Mouse (Mus musculus) heart, adult 2 months (tissue): Measurements from ENCODE around the gene Grhl3.

Experiments
- CTCF ChIP-seq: fragments of 200-600 bp; IDR thresholded peaks from 2 replicates; pipeline ENCODE4 v1.8.1; 2022; ENCODE audit warnings: antibody characterized with exemption, mild to moderate bottlenecking, moderate library complexity
- POLR2A ChIP-seq: fragments of 200-500 bp; IDR thresholded peaks from 2 replicates; pipeline ENCODE4 v1.6.1; 2011; ENCODE audit warnings: mild to moderate bottlenecking, low read depth, low read length, control low read depth; ENCODE audit not compliant: insufficient read depth

DNA sequence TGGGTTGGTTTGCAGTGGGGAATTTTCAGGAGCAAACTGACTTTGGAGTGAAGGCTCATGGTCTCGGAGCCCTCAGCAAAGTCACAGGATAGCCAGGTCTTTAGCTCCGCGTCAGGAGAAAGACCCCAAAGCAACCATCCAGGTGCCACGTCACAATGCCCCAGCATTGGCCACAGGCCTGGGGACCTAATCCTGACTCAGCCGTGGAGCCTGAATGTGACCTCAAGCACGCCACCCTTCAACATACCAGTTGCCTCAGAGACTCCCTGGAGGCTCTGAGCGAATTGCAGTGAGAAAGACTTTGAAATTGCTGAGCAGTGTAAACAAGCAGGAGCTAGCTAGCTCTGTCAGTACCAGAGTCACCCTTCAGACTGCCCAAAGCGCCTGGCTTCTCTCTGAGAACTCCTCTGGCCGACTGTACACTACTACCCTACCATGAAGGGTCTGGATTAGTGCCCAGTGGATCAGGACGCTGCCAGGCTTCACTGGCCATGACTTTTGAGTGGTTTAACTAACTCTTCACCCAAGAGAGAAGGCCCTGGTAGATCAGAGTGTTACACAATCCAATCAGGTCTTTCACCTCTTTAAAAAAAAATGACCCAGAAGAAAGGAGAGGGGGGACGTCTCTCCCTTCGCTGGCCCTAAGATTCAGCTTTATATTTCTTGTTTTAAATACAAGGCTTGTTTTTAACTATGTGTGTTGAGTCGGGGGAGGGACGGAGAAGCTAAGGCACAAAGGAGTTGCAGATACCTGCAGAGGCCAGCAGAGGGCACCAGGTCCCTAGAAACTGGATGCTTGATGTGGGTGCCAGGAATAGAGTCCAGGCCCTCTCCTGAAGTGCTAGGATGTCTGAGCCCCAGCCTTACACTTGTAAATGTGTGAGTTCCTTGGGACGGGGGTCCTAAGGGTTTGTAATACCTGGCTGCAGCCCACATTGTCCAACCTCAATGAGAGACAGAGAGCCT is 56.8 kb downstream of the Grhl3 start:
- TF ChIP-seq CTCF, result peak; percentile 82
- TF ChIP-seq POLR2A, result no peak
